Mouse (Mus musculus) layer of hippocampus, adult 18-20 months (tissue): ENCODE measurements around the gene Irf3. TPM values are rescaled to one million over a fixed set of nuclear protein-coding genes. Genes with fewer than 3 reads are reported as not detected.

Experiments used
- DNase-seq, 2 experiments: peaks; one replicate each; pipeline ENCODE4 v3.0.0; 2022; ENCODE audit warnings: low spot score in 2 of 2
- long read RNA-seq: library from polyadenylated mRNA; stranded (forward); transcript quantifications from one replicate; pipeline ENCODE4 v2.0.0, GENCODE M21; 2021
- total RNA-seq, 2 experiments: library from RNA; stranded (reverse); gene quantifications; 2 replicates each; pipeline ENCODE4 v1.2.3; 2021

The Irf3 gene
- 10 to 100 TPM; 41.5 to 43.7 TPM for total RNA-seq
- long read RNA-seq, partial matches to known transcripts: 0 of 9 reads
- long read RNA-seq, other reads (novel, unspliced or antisense): 7 of 9 reads

GRCm38 (mm10) chr7:44997231-44997939 is at the start of gene Irf3:
Irf3 (plus strand) TSS chr7:44997648.
- DNase-seq: peak; percentile 95 to 98

DNA sequence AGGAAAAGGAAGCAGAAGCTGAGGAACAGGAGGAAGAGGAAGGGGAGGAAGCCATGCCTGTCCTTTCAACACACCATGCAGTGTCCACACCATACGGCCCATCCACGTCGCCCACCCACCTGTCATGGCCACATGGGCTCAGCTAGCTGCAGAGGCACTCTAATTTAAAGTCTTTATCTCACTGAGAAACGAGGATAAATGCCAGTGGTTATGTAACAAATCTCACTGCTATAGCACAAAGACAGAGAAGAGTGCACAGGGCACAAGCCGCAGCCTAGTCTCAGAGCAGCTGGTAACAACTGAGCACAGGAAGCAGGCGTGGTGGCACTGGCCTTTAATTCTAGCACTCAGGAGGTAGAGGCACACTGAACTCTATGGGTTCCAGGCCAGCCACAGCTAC is 47.5 kb upstream of the Irf3 start:
- DNase-seq: peak in 1 of 2 experiments; percentile 44

DNA sequence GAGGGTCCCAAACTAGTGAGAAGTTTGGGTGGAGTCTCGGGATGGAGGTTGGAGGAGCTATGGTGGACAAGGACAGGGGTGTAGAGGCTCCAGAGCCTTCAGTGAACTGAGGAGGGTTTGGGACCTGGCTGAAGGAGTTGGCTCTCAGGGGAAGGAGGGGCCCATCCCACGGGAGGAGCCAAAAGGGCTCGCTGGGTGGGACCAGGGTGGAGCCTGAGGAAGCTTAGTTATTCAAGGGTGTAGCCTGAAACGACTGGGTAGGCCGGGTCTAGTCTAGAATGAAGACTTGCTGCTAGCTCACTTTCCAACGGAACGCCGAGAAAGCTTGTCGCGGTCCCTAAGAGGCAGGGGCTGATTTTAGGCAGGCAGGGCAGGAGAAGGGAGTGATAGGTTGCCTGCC is 45.5 kb upstream of the Irf3 start:
- DNase-seq: no peak

DNA sequence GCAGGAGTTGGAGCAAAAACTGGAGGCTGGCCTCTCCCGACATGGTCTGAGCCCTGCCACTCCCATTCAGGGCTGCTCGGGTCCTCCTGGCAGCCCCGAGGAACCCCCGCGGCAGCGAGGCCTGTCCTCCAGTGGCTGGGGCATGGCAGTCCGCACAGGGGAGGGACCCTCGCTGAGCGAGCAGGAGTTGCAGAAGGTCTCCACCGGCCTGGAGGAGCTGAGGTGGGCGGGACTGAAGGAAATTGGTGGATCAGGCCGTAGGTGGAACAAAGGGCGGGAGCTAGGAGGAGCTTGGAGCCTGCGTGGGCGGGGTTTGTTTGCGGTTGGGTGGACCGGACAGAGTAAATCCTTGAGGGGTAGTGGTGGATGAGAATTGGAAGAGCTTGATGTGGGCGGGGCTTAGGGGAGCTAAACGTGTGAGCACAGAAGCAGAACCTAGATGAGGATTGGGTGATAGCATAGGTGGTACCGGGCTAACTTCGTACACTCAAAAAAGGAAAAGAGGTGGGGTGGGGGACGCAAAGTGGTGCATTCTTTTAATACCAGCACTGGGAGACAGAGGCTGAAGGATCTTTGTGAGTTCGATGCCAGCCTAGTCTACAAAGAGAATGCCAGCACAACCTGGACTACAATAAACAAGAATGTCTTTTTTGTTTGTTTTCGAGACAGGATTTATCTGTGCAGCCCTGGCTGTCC is 44.7 kb upstream of the Irf3 start:
- DNase-seq: peak; percentile 66 to 83

DNA sequence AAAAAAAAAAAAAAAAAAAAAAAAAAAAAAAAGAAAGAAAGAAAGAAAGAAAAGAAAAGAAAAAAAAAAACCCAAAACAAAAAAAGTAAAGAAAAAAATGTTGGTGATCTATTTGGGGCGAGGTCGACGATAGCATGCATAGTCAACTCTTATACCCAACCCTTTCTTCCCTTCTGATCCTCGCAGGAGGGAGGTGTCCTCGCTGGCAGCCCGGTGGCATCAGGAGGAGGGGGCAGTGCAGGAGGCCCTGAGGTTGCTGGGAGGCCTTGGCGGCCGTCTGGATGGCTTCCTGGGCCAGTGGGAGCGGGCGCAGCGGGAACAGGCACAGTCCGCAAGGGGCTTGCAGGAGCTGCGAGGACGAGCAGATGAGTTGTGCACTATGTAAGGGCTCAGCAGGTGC is 43.9 kb upstream of the Irf3 start:
- DNase-seq: no peak

- DNase-seq: no peak
These were observed 43.2 kb upstream of the Irf3 start for GRCm38 (mm10) chr7:44954091-44954885.

- DNase-seq: no peak
These were observed 41.8 kb upstream of the Irf3 start for GRCm38 (mm10) chr7:44955628-44956027.

DNA sequence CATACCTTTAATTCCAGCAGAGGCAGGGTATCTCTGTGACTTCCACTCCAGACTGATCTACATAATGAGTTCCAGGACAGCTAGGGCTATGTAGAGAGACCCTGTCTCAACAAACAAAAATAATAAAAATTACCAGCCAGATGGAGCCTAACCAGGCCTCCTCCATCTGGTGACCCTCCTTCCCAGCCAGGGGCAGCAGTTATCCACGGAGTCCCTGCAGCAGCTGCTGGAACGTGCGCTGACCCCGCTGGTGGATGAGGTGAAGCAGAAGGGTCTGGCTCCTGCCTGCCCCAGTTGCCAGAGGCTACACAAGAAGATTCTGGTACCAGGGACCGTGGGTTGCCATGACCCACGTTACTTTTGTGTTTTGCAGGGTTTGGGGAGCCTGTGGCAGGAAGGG is 41.2 kb upstream of the Irf3 start:
- DNase-seq: no peak

DNA sequence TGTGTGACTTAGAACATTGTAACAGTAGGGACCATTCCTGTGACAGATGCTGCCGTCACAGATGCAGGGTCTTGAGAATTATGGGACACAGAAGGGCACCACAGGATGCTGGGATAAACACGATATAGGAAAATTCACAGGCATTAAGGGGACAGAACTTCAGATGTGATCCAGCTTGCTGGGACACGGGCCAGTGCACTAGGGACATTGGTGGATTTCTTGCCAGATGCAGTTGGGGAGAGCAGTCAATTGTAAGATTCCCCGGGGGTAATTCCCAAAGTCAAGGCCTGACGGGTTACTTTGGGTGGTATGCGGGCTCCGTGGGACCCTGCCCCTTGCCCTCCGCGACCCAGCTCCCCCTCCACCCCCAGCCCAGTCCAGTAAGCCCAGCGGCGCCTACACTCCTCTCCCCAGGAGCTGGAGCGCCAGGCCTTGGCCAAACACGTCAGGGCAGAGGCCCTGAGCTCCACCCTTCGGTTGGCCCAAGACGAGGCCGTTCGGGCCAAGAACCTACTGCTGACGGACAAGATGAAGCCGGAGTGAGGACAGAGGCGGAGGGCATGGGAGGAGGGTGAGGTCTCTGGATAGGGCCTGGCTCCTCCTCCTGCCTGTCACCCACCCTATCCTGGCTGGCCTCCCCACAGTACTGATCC is 40.1 kb upstream of the Irf3 start:
- no peak for DNase-seq

GRCm38 (mm10) chr7:44958208-44958607 is 39.2 kb upstream of the Irf3 start:
- peak in 1 of 2 experiments; percentile 68 for DNase-seq

- no peak for DNase-seq
These were observed 38.2 kb upstream of the Irf3 start for GRCm38 (mm10) chr7:44959281-44959680.

DNA sequence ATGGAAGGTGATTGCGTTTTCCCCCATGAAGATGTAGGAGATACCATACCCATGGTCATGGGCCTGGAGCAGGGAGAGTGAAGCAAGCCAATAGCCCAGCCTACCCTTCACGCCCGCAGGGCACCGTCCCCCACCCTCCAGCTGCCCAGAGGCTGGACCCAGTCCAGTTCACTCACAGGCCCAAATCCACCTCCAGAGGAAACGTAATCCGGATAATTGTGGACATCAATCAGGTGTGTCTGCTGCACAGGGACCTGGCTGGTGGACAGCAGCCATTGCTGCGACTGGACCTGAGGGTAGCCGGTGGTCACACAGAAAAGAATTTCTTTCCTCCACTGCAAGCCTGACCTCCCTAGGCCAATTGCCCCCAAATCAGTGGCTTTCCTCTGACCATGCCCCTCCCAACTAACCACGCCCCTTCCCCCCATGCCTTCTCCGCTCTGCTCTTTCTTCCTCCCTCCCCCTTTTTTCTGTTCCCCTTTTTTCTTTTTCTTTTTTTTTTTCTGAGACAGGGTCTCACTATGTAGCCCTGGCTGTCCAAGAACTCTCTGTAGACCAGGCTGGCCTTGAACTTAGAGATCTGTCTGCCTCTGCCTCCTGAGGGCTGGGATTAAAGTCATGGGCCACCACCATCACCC is 37.5 kb upstream of the Irf3 start:
- DNase-seq: no peak

- no peak for DNase-seq
These were observed 36.9 kb upstream of the Irf3 start for GRCm38 (mm10) chr7:44960512-44960910.

DNA sequence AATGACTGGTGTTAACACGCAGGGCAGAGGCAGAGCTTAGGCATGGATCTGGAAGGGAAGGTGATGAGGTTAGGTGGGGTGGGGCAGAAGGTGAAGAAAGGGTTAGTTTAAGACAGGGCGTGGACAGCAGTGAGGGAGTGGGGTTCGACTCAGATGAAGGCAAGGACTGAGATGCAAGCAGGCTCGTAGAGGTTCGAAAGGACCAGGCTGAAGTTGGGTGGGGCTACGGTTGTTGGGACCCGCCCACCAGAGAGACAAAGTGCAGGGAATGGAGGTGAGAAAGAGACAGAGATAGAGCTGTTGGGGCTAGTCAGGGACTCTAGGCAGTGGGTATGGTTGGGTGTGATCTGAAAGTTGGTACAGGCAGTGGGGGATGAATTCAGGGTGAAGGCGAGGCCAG is 35.1 kb upstream of the Irf3 start:
- no peak for DNase-seq

DNA sequence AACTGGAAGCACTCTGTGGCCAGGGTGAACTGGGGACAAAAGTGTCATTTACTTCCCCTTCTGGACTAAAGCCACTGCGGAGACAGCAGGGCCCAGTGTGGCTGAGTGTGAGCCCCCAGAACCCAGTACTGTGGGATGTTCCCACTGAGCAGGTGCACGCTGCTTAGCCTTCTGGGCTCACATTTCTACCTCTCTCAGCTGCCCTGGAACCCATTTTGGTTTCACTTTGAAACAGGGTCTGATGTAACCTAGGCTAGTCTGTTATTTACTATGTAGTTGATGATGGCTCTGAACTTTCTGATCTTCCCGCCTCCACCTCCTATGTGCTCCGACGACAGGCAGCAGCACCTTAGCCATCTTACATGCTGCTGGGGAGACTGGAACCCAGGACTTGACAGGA is 34.6 kb upstream of the Irf3 start:
- no peak for DNase-seq

DNA sequence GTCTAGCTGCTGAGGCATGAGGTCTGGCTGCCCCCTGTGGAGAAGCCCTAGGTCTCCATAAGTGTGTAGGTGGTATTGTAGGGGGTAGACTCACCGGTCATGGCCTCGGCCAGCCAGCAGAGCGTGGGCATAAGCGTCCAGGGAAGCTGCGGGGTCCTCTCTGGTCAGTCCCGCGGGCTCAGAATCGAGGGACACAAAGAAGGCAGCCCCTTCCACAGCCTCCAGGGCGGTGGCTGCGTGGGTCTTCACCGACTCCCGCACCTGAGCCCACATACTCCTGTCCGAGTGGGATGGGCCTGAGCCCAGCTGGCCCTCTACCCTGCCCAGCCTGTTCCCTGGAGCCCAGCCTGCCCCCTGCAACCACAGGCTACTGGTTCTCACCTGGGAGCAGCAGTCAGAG is 32.5 kb upstream of the Irf3 start:
- DNase-seq: no peak

DNA sequence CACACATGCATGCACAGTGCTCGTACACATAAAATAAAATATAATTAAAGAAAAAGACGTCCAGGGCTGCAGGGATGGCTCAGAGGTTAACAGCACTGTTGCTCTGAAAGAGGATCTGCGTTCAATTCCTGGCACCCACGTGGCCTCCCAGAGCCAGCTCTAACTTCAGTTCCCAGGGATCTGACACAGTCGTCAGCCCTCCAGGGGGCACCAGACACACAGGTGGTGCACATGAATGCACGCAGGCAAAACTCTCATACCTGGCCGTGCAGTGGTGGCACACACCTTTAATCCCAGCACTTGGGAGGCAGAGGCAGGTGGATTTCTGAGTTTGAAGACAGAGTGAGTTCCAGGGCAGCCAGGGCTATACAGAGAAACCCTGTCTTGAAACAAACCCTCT is 31.5 kb upstream of the Irf3 start:
- no peak for DNase-seq

GRCm38 (mm10) chr7:44966638-44967037 is 30.8 kb upstream of the Irf3 start:
- DNase-seq: no peak

- DNase-seq: peak; percentile 75 to 90
These were observed 27.2 kb upstream of the Irf3 start for GRCm38 (mm10) chr7:44970231-44970691.

DNA sequence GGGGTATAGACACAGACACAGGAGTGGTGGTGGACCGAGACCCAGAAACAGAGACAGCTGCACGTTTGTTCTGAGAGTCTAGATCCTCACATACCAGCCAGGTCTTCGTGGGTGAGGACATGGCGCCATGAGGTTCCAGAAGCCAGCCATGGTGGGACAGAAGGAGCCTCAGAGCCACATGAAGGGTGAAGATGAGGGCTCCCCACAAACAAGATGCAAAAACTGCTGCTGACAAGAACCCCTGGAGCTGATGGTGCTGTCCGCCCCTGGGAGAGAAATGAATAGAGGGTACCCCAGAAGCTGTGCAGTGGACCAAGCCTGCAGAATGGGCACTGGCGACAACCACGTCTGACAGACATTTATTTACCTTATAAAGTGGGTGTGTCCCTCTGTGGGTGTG is 26.3 kb upstream of the Irf3 start:
- no peak for DNase-seq
